Mouse (Mus musculus) cortical plate, adult 2 months (tissue): ENCODE measurements around the gene Prickle2.

Experiments
- CTCF ChIP-seq: fragments of 200-500 bp; IDR thresholded peaks from 2 replicates; pipeline ENCODE4 v1.5.1; 2011; ENCODE audit warnings: mild to moderate bottlenecking, control low read depth, low read length; ENCODE audit not compliant: insufficient read depth; ENCODE audit errors: extremely low read depth
- POLR2A ChIP-seq: fragments of 200-500 bp; IDR thresholded peaks from 2 replicates; pipeline ENCODE4 v1.6.1; 2011; ENCODE audit warnings: mild to moderate bottlenecking, low read length, control low read depth; ENCODE audit not compliant: insufficient read depth; ENCODE audit errors: extremely low read depth

- TF ChIP-seq POLR2A (no peak), CTCF (0 out of 2 replicates have a peak, but pooled peaks have one; percentile 17)
Observed at GRCm38 (mm10) chr6:92477621-92478020, 228.3 kb downstream of the Prickle2 start.
